Mouse (Mus musculus): ENCODE measurements around the gene Slc6a21. TPM values are rescaled to one million over a fixed set of nuclear protein-coding genes. Genes with fewer than 3 reads are reported as not detected.

The Slc6a21 gene
- polyA plus RNA-seq, 1 experiment from 2014 or later = not detected

Other genes with a start within 250 kb of the Slc6a21 start
- gene Prr12, start 224.6 kb upstream of the Slc6a21 start, polyA plus RNA-seq (2015; fragmentation: Nextera tagmentation; extraction: Ambion mirVana) = 10.3 and 11.3 TPM in 2 replicates
- gene Nosip, start 215.1 kb upstream of the Slc6a21 start, polyA plus RNA-seq (2015; fragmentation: Nextera tagmentation; extraction: Ambion mirVana) = 71.5 and 79.5 TPM in 2 replicates
- gene Prrg2, start 214.8 kb upstream of the Slc6a21 start, polyA plus RNA-seq (2015; fragmentation: Nextera tagmentation; extraction: Ambion mirVana) = 33.7 and 36.2 TPM in 2 replicates
- 322 and 362 TPM in 2 replicates for gene Rcn3, start 185.3 kb upstream of the Slc6a21 start, polyA plus RNA-seq (2015; fragmentation: Nextera tagmentation; extraction: Ambion mirVana)
- gene Fcgrt, start 173.7 kb upstream of the Slc6a21 start, polyA plus RNA-seq (2015; fragmentation: Nextera tagmentation; extraction: Ambion mirVana) = 78.0 and 93.5 TPM in 2 replicates
- gene Rps11, start 153.1 kb upstream of the Slc6a21 start, polyA plus RNA-seq (2015; fragmentation: Nextera tagmentation; extraction: Ambion mirVana) = 1,536 and 1,655 TPM in 2 replicates
- gene Rpl13a, start 148.8 kb upstream of the Slc6a21 start, polyA plus RNA-seq (2015; fragmentation: Nextera tagmentation; extraction: Ambion mirVana) = 1,248 and 1,360 TPM in 2 replicates
- 0.44 TPM in 1 of 2 replicates, not detected in the other for gene Gm45713, start 141.3 kb upstream of the Slc6a21 start, polyA plus RNA-seq (2015; fragmentation: Nextera tagmentation; extraction: Ambion mirVana)
- gene Flt3l, start 141.1 kb upstream of the Slc6a21 start, polyA plus RNA-seq (2015; fragmentation: Nextera tagmentation; extraction: Ambion mirVana) = 1.9 and 7.5 TPM in 2 replicates
- 107 and 108 TPM in 2 replicates for gene Pih1d1, start 123.2 kb upstream of the Slc6a21 start, polyA plus RNA-seq (2015; fragmentation: Nextera tagmentation; extraction: Ambion mirVana)
- gene Aldh16a1, start 122.9 kb upstream of the Slc6a21 start, polyA plus RNA-seq (2015; fragmentation: Nextera tagmentation; extraction: Ambion mirVana) = 69.3 and 69.9 TPM in 2 replicates
- 0.14 and 0.30 TPM in 2 replicates for gene Slc17a7, start 113.6 kb upstream of the Slc6a21 start, polyA plus RNA-seq (2015; fragmentation: Nextera tagmentation; extraction: Ambion mirVana)
- not detected in 2 replicates for gene Gfy, start 97.9 kb upstream of the Slc6a21 start, polyA plus RNA-seq (2015; fragmentation: Nextera tagmentation; extraction: Ambion mirVana)
- not detected in 2 replicates for gene Pth2, start 96.5 kb upstream of the Slc6a21 start, polyA plus RNA-seq (2015; fragmentation: Nextera tagmentation; extraction: Ambion mirVana)
- gene Ccdc155, start 72.6 kb upstream of the Slc6a21 start, polyA plus RNA-seq (2015; fragmentation: Nextera tagmentation; extraction: Ambion mirVana) = 0.78 and 1.1 TPM in 2 replicates
- 0.97 and 1.4 TPM in 2 replicates for gene Dkkl1, start 65.4 kb upstream of the Slc6a21 start, polyA plus RNA-seq (2015; fragmentation: Nextera tagmentation; extraction: Ambion mirVana)
- 196 and 207 TPM in 2 replicates for gene Tead2, start 61.8 kb upstream of the Slc6a21 start, polyA plus RNA-seq (2015; fragmentation: Nextera tagmentation; extraction: Ambion mirVana)
- 1.2 and 2.4 TPM in 2 replicates for gene Cd37, start 38.4 kb upstream of the Slc6a21 start, polyA plus RNA-seq (2015; fragmentation: Nextera tagmentation; extraction: Ambion mirVana)
- gene Slc6a16, start 36.4 kb upstream of the Slc6a21 start, polyA plus RNA-seq (2015; fragmentation: Nextera tagmentation; extraction: Ambion mirVana) = 0.10 and 0.23 TPM in 2 replicates
- gene Trpm4, start 56.3 kb downstream of the Slc6a21 start, polyA plus RNA-seq (2015; fragmentation: Nextera tagmentation; extraction: Ambion mirVana) = 17.4 and 19.0 TPM in 2 replicates
- gene Hrc, start 57.8 kb downstream of the Slc6a21 start, polyA plus RNA-seq (2015; fragmentation: Nextera tagmentation; extraction: Ambion mirVana) = 2.1 and 2.5 TPM in 2 replicates
- 6.7 and 7.5 TPM in 2 replicates for gene Ppfia3, start 89.5 kb downstream of the Slc6a21 start, polyA plus RNA-seq (2015; fragmentation: Nextera tagmentation; extraction: Ambion mirVana)
- gene Lin7b, start 93.1 kb downstream of the Slc6a21 start, polyA plus RNA-seq (2015; fragmentation: Nextera tagmentation; extraction: Ambion mirVana) = 0.41 and 0.96 TPM in 2 replicates
- gene Snrnp70, start 118.2 kb downstream of the Slc6a21 start, polyA plus RNA-seq (2015; fragmentation: Nextera tagmentation; extraction: Ambion mirVana) = 225 and 242 TPM in 2 replicates
- not detected in 2 replicates for gene Kcna7, start 128.1 kb downstream of the Slc6a21 start, polyA plus RNA-seq (2015; fragmentation: Nextera tagmentation; extraction: Ambion mirVana)
- gene Ntf5, start 136.2 kb downstream of the Slc6a21 start, polyA plus RNA-seq (2015; fragmentation: Nextera tagmentation; extraction: Ambion mirVana) = 1.1 and 1.4 TPM in 2 replicates
- gene Lhb, start 143.3 kb downstream of the Slc6a21 start, polyA plus RNA-seq (2015; fragmentation: Nextera tagmentation; extraction: Ambion mirVana) = not detected in 2 replicates
- 37.6 and 40.8 TPM in 2 replicates for gene Gys1, start 157.3 kb downstream of the Slc6a21 start, polyA plus RNA-seq (2015; fragmentation: Nextera tagmentation; extraction: Ambion mirVana)
- gene Ruvbl2, start 160.6 kb downstream of the Slc6a21 start, polyA plus RNA-seq (2015; fragmentation: Nextera tagmentation; extraction: Ambion mirVana) = 165 and 167 TPM in 2 replicates
- gene Ftl1, start 182.4 kb downstream of the Slc6a21 start, polyA plus RNA-seq (2015; fragmentation: Nextera tagmentation; extraction: Ambion mirVana) = 4,509 and 4,690 TPM in 2 replicates
- 184 and 195 TPM in 2 replicates for gene Bax, start 189.4 kb downstream of the Slc6a21 start, polyA plus RNA-seq (2015; fragmentation: Nextera tagmentation; extraction: Ambion mirVana)
- 1.0 and 1.1 TPM in 2 replicates for gene Tulp2, start 204.4 kb downstream of the Slc6a21 start, polyA plus RNA-seq (2015; fragmentation: Nextera tagmentation; extraction: Ambion mirVana)
- not detected in 2 replicates for gene Gm45808, start 209.3 kb downstream of the Slc6a21 start, polyA plus RNA-seq (2015; fragmentation: Nextera tagmentation; extraction: Ambion mirVana)
- gene Dhdh, start 211.3 kb downstream of the Slc6a21 start, polyA plus RNA-seq (2015; fragmentation: Nextera tagmentation; extraction: Ambion mirVana) = 3.3 and 3.5 TPM in 2 replicates
- gene Nucb1, start 232.9 kb downstream of the Slc6a21 start, polyA plus RNA-seq (2015; fragmentation: Nextera tagmentation; extraction: Ambion mirVana) = 221 and 252 TPM in 2 replicates
- gene Ppp1r15a, start 248.8 kb downstream of the Slc6a21 start, polyA plus RNA-seq (2015; fragmentation: Nextera tagmentation; extraction: Ambion mirVana) = 18.6 and 24.7 TPM in 2 replicates
- 4.5 and 5.1 TPM in 2 replicates for gene Plekha4, start 248.8 kb downstream of the Slc6a21 start, polyA plus RNA-seq (2015; fragmentation: Nextera tagmentation; extraction: Ambion mirVana)

All from kidney, embryonic 15.5 days (tissue).